Mouse (Mus musculus) CH12.LX (cell line): ENCODE data around the gene Hhipl1. TPM values are rescaled to one million over a fixed set of nuclear protein-coding genes. Genes with fewer than 3 reads are reported as not detected.

Experiments used
- DNase-seq: peaks from one replicate; pipeline ENCODE4 v3.0.0-alpha.2; 2013; ENCODE audit errors: extremely low read depth
- H3K27ac ChIP-seq: 2 replicates; pipeline ENCODE4 v1.5.1; 2012; ENCODE audit warnings: low read depth, mild to moderate bottlenecking, control low read depth, moderate library complexity; ENCODE audit not compliant: insufficient read depth
- H3K27me3 ChIP-seq: replicated peaks from 2 replicates; pipeline ENCODE3; 2012; ENCODE audit warnings: inconsistent platforms
- H3K36me3 ChIP-seq, 2 experiments: replicated peaks in 1 of 2; 2 replicates each; pipeline versions ENCODE3 to v1.6.1; 2012; ENCODE audit warnings: inconsistent platforms in 1 of 2, low read length in 1 of 2, mild to moderate bottlenecking in 1 of 2, mixed read lengths in 1 of 2, moderate library complexity in 1 of 2; ENCODE audit not compliant: control insufficient read depth in 1 of 2, insufficient read depth in 1 of 2
- H3K4me1 ChIP-seq, 2 experiments: 2 replicates each; pipeline ENCODE4 v1.6.1; 2012; ENCODE audit warnings: inconsistent platforms in 1 of 2, moderate library complexity in 1 of 2; ENCODE audit not compliant: insufficient read depth in 2 of 2, control insufficient read depth in 1 of 2
- H3K4me2 ChIP-seq: 2 replicates; pipeline ENCODE4 v1.6.1; 2012; ENCODE audit warnings: low read depth, mild to moderate bottlenecking, control low read depth; ENCODE audit not compliant: poor library complexity, insufficient read depth, severe bottlenecking
- H3K4me3 ChIP-seq, 3 experiments: fragments of 150-350 bp in 1 of 3; sonication (generic) in 1 of 3; replicated peaks in 1 of 3; 2 replicates each; pipeline versions ENCODE3 to v1.5.1; 2011 to 2012; ENCODE audit warnings: low read depth in 2 of 3, low read length in 2 of 3, mild to moderate bottlenecking in 2 of 3, moderate library complexity in 2 of 3, control low read depth in 1 of 3, improper control_type of control experiment in 1 of 3, inconsistent platforms in 1 of 3, mixed read lengths in 1 of 3; ENCODE audit not compliant: poor library complexity in 1 of 3
- H3K79me2 ChIP-seq: replicated peaks from 2 replicates; pipeline ENCODE4 v1.6.1; 2012; ENCODE audit warnings: mild to moderate bottlenecking, moderate library complexity; ENCODE audit not compliant: control insufficient read depth, poor library complexity, insufficient read depth, severe bottlenecking; ENCODE audit errors: extremely low read depth
- H3K9ac ChIP-seq: 2 replicates; pipeline ENCODE4 v1.6.1; 2012; ENCODE audit warnings: low read depth, mild to moderate bottlenecking, control low read depth, moderate library complexity; ENCODE audit not compliant: insufficient read depth
- H3K9me3 ChIP-seq: replicated peaks from 2 replicates; pipeline ENCODE3; 2012; ENCODE audit warnings: low read length, inconsistent platforms, mixed read lengths
- BHLHE40 ChIP-seq: IDR thresholded peaks from 2 replicates; pipeline ENCODE4 v1.6.1; 2011; ENCODE audit warnings: mild to moderate bottlenecking, low read depth, low read length, improper control_type of control experiment
- CHD1 ChIP-seq: IDR thresholded peaks from 2 replicates; pipeline ENCODE4 v1.6.1; 2012; ENCODE audit warnings: low read depth, low read length, improper control_type of control experiment, inconsistent platforms
- CTCF ChIP-seq, 2 experiments: IDR thresholded peaks in 1 of 2; conservative IDR thresholded peaks in 1 of 2; 2 replicates each; pipeline ENCODE4 v1.5.1; 2011 to 2012; ENCODE audit warnings: low read depth in 2 of 2, low read length in 2 of 2, improper control_type of control experiment in 1 of 2, inconsistent platforms in 1 of 2, mild to moderate bottlenecking in 1 of 2, moderate library complexity in 1 of 2
- E2F4 ChIP-seq: IDR thresholded peaks from 2 replicates; pipeline ENCODE4 v1.6.1; 2011; ENCODE audit warnings: low read depth, low read length, improper control_type of control experiment; ENCODE audit not compliant: insufficient replicate concordance
- EP300 ChIP-seq: IDR thresholded peaks from 2 replicates; pipeline ENCODE4 v1.6.1; 2011; ENCODE audit warnings: low read length, improper control_type of control experiment
- ETS1 ChIP-seq: conservative IDR thresholded peaks from 2 replicates; pipeline ENCODE4 v1.6.1; 2012; ENCODE audit warnings: low read depth, mild to moderate bottlenecking, inconsistent platforms, low read length, improper control_type of control experiment, moderate library complexity
- GABPA ChIP-seq: IDR thresholded peaks from 2 replicates; pipeline ENCODE4 v1.6.1; 2012; ENCODE audit warnings: low read depth, low read length, improper control_type of control experiment, inconsistent platforms; ENCODE audit not compliant: insufficient replicate concordance
- JUND ChIP-seq: conservative IDR thresholded peaks from 2 replicates; pipeline ENCODE4 v1.6.1; 2011; ENCODE audit warnings: low read depth, low read length, improper control_type of control experiment
- KAT2A ChIP-seq: IDR thresholded peaks from 2 replicates; pipeline ENCODE4 v1.6.1; 2012; ENCODE audit warnings: low read length, improper control_type of control experiment, inconsistent platforms; ENCODE audit not compliant: insufficient replicate concordance
- RAD21 ChIP-seq: IDR thresholded peaks from 2 replicates; pipeline ENCODE4 v1.6.1; 2011; ENCODE audit warnings: low read depth, mild to moderate bottlenecking, low read length, improper control_type of control experiment, moderate library complexity
- RCOR1 ChIP-seq: conservative IDR thresholded peaks from 2 replicates; pipeline ENCODE4 v1.6.1; 2012; ENCODE audit warnings: low read depth, mild to moderate bottlenecking, inconsistent platforms, low read length, improper control_type of control experiment
- SIN3A ChIP-seq: IDR thresholded peaks from 2 replicates; pipeline ENCODE4 v1.6.1; 2012; ENCODE audit warnings: low read length, improper control_type of control experiment, inconsistent platforms
- SMC3 ChIP-seq: IDR thresholded peaks from 2 replicates; pipeline ENCODE4 v1.6.1; 2011; ENCODE audit warnings: low read depth, low read length, improper control_type of control experiment
- TCF12 ChIP-seq: IDR thresholded peaks from 2 replicates; pipeline ENCODE4 v1.6.1; 2014; ENCODE audit warnings: low read depth, mild to moderate bottlenecking, inconsistent platforms, low read length, improper control_type of control experiment
- USF2 ChIP-seq: conservative IDR thresholded peaks from 2 replicates; pipeline ENCODE4 v1.6.1; 2011; ENCODE audit warnings: low read depth, low read length, improper control_type of control experiment
- ZKSCAN1 ChIP-seq: IDR thresholded peaks from 2 replicates; pipeline ENCODE4 v1.6.1; 2012; ENCODE audit warnings: low read depth, inconsistent platforms, low read length, improper control_type of control experiment, borderline replicate concordance
- dilution Hi-C: fragments of 300-500 bp; cut with MboI; formaldehyde crosslinking; loops from 2 replicates; pipeline ENCODE4 v1.14.3; 2020; ENCODE audit warnings: low sequenced_read_pairs; ENCODE audit not compliant: extremely low pct_unique_long_range_greater_than_20kb, extremely low pct_ligation_motif_present
- in situ Hi-C: fragments of 300-500 bp; cut with MboI; formaldehyde crosslinking; loops from 3 replicates; pipeline ENCODE4 v1.14.3; 2019; ENCODE audit warnings: low sequenced_read_pairs, low pct_ligation_motif_present, low pct_unique_long_range_greater_than_20kb, mixed read lengths
- polyA plus RNA-seq: library from polyadenylated mRNA; unstranded; fragments of >175 nt; gene quantifications from 2 replicates; pipeline ENCODE4 v1.2.1, GENCODE M21; 2012; ENCODE audit warnings: low read depth; ENCODE audit not compliant: insufficient read length
- total RNA-seq, 2 experiments: library from RNA; depleted of rRNA; stranded (reverse); fragments of 300-350 nt in 1 of 2; fragments of >200 nt in 1 of 2; gene quantifications; 2 replicates each; pipeline ENCODE4 v1.2.3; 2012 to 2014

The Hhipl1 gene
- total and polyA plus RNA-seq, 3 experiments, result not detected

DNA sequence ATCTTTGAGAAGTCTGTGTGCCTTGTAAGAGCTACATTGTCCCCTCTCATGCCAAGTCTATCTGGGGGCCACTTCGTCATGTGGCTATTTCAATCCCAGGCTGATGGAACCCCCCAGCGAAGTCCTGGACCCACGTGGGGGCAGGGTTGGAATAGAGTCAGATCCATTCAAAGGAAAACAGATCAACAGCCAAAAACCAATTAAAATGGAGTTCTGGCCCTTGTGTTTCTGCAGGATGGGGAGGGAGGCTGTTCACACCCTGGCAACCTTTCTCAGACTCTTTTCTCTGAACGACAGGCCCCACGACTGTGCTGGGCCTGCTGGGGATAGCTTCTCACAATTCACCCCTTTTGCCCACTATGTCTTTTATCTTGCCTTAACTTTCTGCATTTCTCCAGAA is 20.3 kb downstream of the Hhipl1 start:
- Histone ChIP-seq H3K27me3 (peaks cover 34% of the 10 kb centered on the region), H3K79me2 (no peaks in the 10 kb centered on the region), H3K9ac (no peak overlapping the region), H3K9me3 (peaks cover 5% of the 10 kb centered on the region), H3K36me3 (no peaks in the 10 kb centered on the region), H3K4me1 (no peaks in the 10 kb centered on the region), H3K27ac (no peak overlapping the region), H3K4me2 (no peak overlapping the region), H3K4me3 (no peak overlapping the region)
- no peak for TF ChIP-seq CHD1
- in situ Hi-C loops (no loop called here), dilution Hi-C loops (no loop called here)
- DNase-seq, result no peak

DNA sequence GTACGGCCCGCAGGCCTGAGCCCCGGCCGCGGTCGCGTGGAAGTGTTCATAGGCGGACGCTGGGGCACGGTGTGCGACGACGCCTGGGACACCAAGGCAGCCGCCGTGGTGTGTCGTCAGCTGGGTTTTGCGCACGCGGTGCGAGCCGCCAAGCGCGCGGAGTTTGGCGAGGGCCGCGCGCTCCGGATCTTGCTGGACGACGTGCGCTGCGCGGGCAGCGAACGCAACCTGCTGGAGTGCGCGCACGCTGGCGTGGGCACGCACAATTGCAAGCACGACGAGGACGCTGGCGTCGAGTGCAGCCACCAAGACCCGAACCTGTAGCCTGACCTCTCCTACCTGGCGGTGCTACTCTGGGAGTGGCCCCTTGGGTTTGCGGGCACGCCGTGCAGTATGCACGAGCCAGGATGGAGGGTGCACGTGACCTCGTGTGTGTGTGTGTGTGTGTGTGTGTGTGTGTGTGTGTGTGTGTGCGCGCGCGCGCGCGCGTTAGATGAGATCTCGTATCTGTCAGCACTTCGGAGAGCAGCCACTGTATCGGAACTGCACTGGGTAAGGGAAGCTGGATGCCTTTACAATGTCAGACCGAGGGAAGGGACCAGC is 21.9 kb downstream of the Hhipl1 start:
- peaks cover 33% of the 10 kb centered on the region for H3K27me3 ChIP-seq
- dilution Hi-C loops, result no loop called here
- no peak for DNase-seq

DNA sequence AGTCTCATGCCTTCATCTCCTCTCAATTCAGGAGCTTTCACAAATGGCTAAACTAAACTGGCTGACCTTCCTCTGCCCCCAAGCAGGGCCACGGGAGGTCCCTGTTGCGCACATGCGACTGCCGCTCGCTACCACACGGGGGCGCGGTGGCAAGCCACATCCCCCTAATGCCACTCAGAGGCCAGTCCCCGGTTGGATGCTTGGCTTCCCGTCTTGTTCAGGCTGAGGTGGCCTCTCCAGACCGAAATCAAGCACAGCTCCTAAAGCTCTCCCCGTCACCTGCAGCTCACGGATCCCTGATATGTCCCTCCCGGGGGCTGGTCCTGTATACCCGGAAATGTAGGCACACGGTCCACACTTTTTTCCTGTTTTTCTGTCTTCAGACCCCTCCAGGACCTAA is 27.0 kb downstream of the Hhipl1 start:
- no peak overlapping the region for H3K9ac ChIP-seq
- H3K4me1 ChIP-seq, result peaks cover 0 to 15% of the 10 kb centered on the region in 2 experiments; a peak in 2 of 4 replicates
- H3K36me3 ChIP-seq, result no peaks in the 10 kb centered on the region
- TF ChIP-seq SMC3 (peak; percentile 40), CTCF (conservative IDR thresholded peaks at IDR 0.05 in 1 of 2, IDR thresholded peaks at IDR 0.05 in 1 of 2; ENCODE audit: low read depth in 2 of 2, low read length in 2 of 2) (peak; percentile 42 to 73; a peak in 3 of 4 replicates), EP300 (no peak)
- dilution Hi-C loops (no loop called here), in situ Hi-C loops (no loop called here)
- no peak overlapping the region for H3K4me2 ChIP-seq
- peak; percentile 72 for DNase-seq
- H3K4me3 ChIP-seq, result peak overlapping the region in 2 of 3 experiments; percentile 10 to 37
- H3K9me3 ChIP-seq, result peaks cover 12% of the 10 kb centered on the region
- H3K79me2 ChIP-seq, result no peaks in the 10 kb centered on the region
- peaks cover 63% of the 10 kb centered on the region for H3K27me3 ChIP-seq
- no peak overlapping the region for H3K27ac ChIP-seq

More for the DNA sequence above, 21.9 kb downstream of the Hhipl1 start:
- H3K36me3 ChIP-seq, result no peaks in the 10 kb centered on the region
- H3K79me2 ChIP-seq, result no peaks in the 10 kb centered on the region
- peaks cover 5% of the 10 kb centered on the region for H3K9me3 ChIP-seq
- no peak overlapping the region for H3K27ac ChIP-seq
- H3K4me3 ChIP-seq, result no peak overlapping the region
- in situ Hi-C loops, result no loop called here
- H3K4me2 ChIP-seq, result no peak overlapping the region
- H3K4me1 ChIP-seq, result peaks cover 0 to 2% of the 10 kb centered on the region in 2 experiments; a peak in 1 of 4 replicates
- TF ChIP-seq SIN3A, result no peak
- no peak for TF ChIP-seq JUND
- TF ChIP-seq BHLHE40, result no peak
- no peak for TF ChIP-seq ZKSCAN1
- no peak for TF ChIP-seq E2F4
- no peak for TF ChIP-seq CHD1
- TF ChIP-seq RCOR1, result no peak
- TF ChIP-seq TCF12, result no peak
- no peak for TF ChIP-seq RAD21
- no peak for TF ChIP-seq GABPA
- TF ChIP-seq ETS1, result no peak
- no peak for TF ChIP-seq KAT2A
- TF ChIP-seq EP300, result no peak
- TF ChIP-seq USF2, result no peak
- TF ChIP-seq CTCF (conservative IDR thresholded peaks at IDR 0.05 in 1 of 2, IDR thresholded peaks at IDR 0.05 in 1 of 2; ENCODE audit: low read depth in 2 of 2, low read length in 2 of 2), result no peak
- H3K9ac ChIP-seq, result no peak overlapping the region
